Mouse (Mus musculus) bone marrow macrophage, adult 2 months (primary cell): ENCODE measurements around the gene Clpp.

Experiments used
- CTCF ChIP-seq: IDR thresholded peaks from 2 replicates; pipeline ENCODE4 v1.5.1; 2012; ENCODE audit warnings: low read depth, mild to moderate bottlenecking, low read length, moderate library complexity
- POLR2A ChIP-seq: IDR thresholded peaks from 2 replicates; pipeline ENCODE4 v1.6.1; 2012; ENCODE audit warnings: mild to moderate bottlenecking, low read depth, low read length, borderline replicate concordance

DNA sequence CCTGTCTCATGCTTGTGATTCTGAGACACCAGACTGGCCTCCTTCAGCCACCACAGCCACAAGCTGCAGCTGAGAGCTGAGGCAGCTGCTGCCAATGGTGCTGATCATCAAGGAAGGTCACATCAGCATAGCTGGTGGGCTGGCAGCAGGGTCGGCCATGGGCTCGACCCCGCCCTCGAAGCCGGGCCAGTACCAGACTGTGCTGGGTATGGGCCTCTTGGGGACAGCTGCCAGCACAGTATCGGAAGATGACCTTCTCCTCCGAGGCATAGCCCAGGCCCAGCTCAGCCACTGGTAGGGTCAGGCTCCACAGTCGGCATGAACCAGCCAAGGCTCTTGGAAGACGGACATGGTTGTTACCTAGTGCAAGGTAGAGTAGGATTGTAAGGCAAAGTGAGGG is 9.3 kb downstream of the Clpp start:
- TF ChIP-seq CTCF = no peak
- no peak for TF ChIP-seq POLR2A
